Mouse (Mus musculus): ENCODE data around the gene Gm20517. TPM values are rescaled to one million over a fixed set of nuclear protein-coding genes. Genes with fewer than 3 reads are reported as not detected.

Gm20517 gene
- polyA plus RNA-seq, 2 experiments, result 0.86 TPM

DNA sequence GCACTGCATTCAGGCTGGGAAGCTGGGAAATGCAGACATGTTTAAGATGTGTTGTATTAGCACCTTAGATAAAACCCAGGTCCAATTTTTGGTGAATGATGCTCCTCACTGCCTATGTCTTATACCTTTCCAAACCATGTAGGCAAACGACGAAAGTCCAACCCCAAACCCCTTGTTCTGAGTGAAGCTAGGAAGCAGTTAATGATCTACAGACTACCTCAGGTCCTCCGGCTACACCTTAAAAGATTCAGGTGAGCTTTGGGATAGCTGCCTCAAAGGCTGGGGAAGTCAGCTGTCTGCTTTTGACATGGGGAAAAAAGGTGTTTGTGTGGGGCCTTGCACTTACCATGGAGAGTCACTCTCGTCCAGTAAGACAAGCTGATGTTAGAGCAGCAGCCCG is 67.3 kb downstream of the Gm20517 start:
- Histone ChIP-seq H3K4me1 (replicated peaks; ENCODE audit: control insufficient read depth in 2 of 2, insufficient read depth in 2 of 2, low read length in 1 of 2) (no peaks in the 10 kb centered on the region), H3K4me3 (ENCODE audit: insufficient read depth in 1 of 2, low read depth in 2 of 2, low read length in 2 of 2) (no peak overlapping the region), H3K9me3 (ENCODE audit: control insufficient read depth, low read length) (no peaks in the 10 kb centered on the region), H3K9ac (replicated peaks) (no peak overlapping the region), H3K36me3 (replicated peaks; ENCODE audit: control insufficient read depth, insufficient read depth, low read depth) (peaks cover 32% of the 10 kb centered on the region), H3K27ac (no peak overlapping the region), H3K4me2 (ENCODE audit: low read depth) (no peak overlapping the region), H3K27me3 (ENCODE audit: control insufficient read depth, insufficient read depth, low read length) (no peaks in the 10 kb centered on the region)
- ATAC-seq (ENCODE audit: insufficient read depth) (no peak), DNase-seq (ENCODE audit: low read depth in 3 of 3, low spot score in 3 of 3) (no peak)
- WGBS (ENCODE audit: insufficient replicate concordance), result 74% methylated on average over 5 of the region's 5 CpGs
- TF ChIP-seq CTCF (IDR thresholded peaks at IDR 0.05; ENCODE audit: low read depth) (no peak), EP300 (IDR thresholded peaks at IDR 0.05; ENCODE audit: low read depth) (no peak)

DNA sequence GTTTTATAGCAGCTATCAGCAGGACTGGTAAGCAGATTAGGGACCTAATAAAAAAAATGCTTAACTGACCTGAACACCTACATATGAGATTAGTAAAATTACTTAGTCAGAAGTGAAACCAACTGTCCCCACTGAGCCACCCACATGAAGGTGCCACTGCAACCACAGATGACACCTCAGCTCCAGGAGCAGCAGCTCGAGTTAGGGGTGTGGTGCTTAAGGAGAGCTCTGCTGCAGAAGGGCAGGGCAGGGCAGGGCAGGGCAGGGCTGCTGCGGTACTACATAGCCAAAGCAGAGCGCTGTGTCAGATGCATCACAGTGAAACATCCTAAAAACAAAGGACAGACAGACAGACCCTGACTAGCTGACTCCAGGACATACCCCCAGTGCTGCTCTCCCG is 71.4 kb downstream of the Gm20517 start:
- no peak overlapping the region for H3K4me2 ChIP-seq (ENCODE audit: low read depth)
- H3K36me3 ChIP-seq (replicated peaks; ENCODE audit: control insufficient read depth, insufficient read depth, low read depth), result peaks cover 34% of the 10 kb centered on the region
- no peak overlapping the region for H3K4me3 ChIP-seq (ENCODE audit: insufficient read depth in 1 of 2, low read depth in 2 of 2, low read length in 2 of 2)
- no peaks in the 10 kb centered on the region for H3K9me3 ChIP-seq (ENCODE audit: control insufficient read depth, low read length)
- H3K4me1 ChIP-seq (replicated peaks; ENCODE audit: control insufficient read depth in 2 of 2, insufficient read depth in 2 of 2, low read length in 1 of 2), result peaks cover 4 to 9% of the 10 kb centered on the region in 2 experiments; a peak in 2 of 4 replicates
- TF ChIP-seq CTCF (IDR thresholded peaks at IDR 0.05; ENCODE audit: low read depth) (no peak), EP300 (IDR thresholded peaks at IDR 0.05; ENCODE audit: low read depth) (no peak)
- no peak for ATAC-seq (ENCODE audit: insufficient read depth)
- WGBS (ENCODE audit: insufficient replicate concordance), result 52% methylated on average over 4 of the region's 4 CpGs
- no peak for DNase-seq (ENCODE audit: low read depth in 3 of 3, low spot score in 3 of 3)
- H3K9ac ChIP-seq (replicated peaks), result no peak overlapping the region
- no peak overlapping the region for H3K27ac ChIP-seq
- no peaks in the 10 kb centered on the region for H3K27me3 ChIP-seq (ENCODE audit: control insufficient read depth, insufficient read depth, low read length)

- H3K4me2 ChIP-seq (ENCODE audit: low read depth), result peak overlapping the region; percentile 78
- ATAC-seq (ENCODE audit: insufficient read depth) (peak; percentile 85), DNase-seq (ENCODE audit: low read depth in 3 of 3, low spot score in 3 of 3) (peak; percentile 90 to 93 (median 93))
- no peaks in the 10 kb centered on the region for H3K27me3 ChIP-seq (ENCODE audit: control insufficient read depth, insufficient read depth, low read length)
- no peaks in the 10 kb centered on the region for H3K9me3 ChIP-seq (ENCODE audit: control insufficient read depth, low read length)
- peaks cover 10% of the 10 kb centered on the region; the same call in 1 of the 2 replicates for H3K36me3 ChIP-seq (replicated peaks; ENCODE audit: control insufficient read depth, insufficient read depth, low read depth)
- H3K4me1 ChIP-seq (replicated peaks; ENCODE audit: control insufficient read depth in 2 of 2, insufficient read depth in 2 of 2, low read length in 1 of 2), result peaks cover 4 to 9% of the 10 kb centered on the region in 2 experiments; a peak in 2 of 4 replicates
- peak overlapping the region; percentile 65 to 79 for H3K4me3 ChIP-seq (ENCODE audit: insufficient read depth in 1 of 2, low read depth in 2 of 2, low read length in 2 of 2)
- WGBS (ENCODE audit: insufficient replicate concordance), result under 1% methylated on average over 70 of the region's 70 CpGs
- no peak for TF ChIP-seq CTCF (IDR thresholded peaks at IDR 0.05; ENCODE audit: low read depth)
- TF ChIP-seq EP300 (IDR thresholded peaks at IDR 0.05; ENCODE audit: low read depth), result no peak
- peak overlapping the region; percentile 72 for H3K9ac ChIP-seq (replicated peaks)
- H3K27ac ChIP-seq, result peak overlapping the region; percentile 60
Observed at GRCm38 (mm10) chr17:47687409-47688343, 76.3 kb downstream of the Gm20517 start.

GRCm38 (mm10) chr17:47688344-47688607 is 76.9 kb downstream of the Gm20517 start, which contains the start of gene Tomm6:
Gene Tomm6 (minus strand): TSS chr17:47688386.
- 0% methylated on average over 9 of the region's 9 CpGs for WGBS (ENCODE audit: insufficient replicate concordance)

More at GRCm38 (mm10) chr17:47688344-47688607, 76.9 kb downstream of the Gm20517 start, which contains the start of gene Tomm6:
- TF ChIP-seq EP300 (IDR thresholded peaks at IDR 0.05; ENCODE audit: low read depth) (no peak), CTCF (IDR thresholded peaks at IDR 0.05; ENCODE audit: low read depth) (no peak)
- DNase-seq (ENCODE audit: low read depth in 3 of 3, low spot score in 3 of 3) (no peak), ATAC-seq (ENCODE audit: insufficient read depth) (no peak)
- peaks cover 4 to 9% of the 10 kb centered on the region in 2 experiments; a peak in 2 of 4 replicates for H3K4me1 ChIP-seq (replicated peaks; ENCODE audit: control insufficient read depth in 2 of 2, insufficient read depth in 2 of 2, low read length in 1 of 2)
- H3K4me3 ChIP-seq (ENCODE audit: insufficient read depth in 1 of 2, low read depth in 2 of 2, low read length in 2 of 2), result peak within 1 kb of the TSS; percentile 65 to 79
- no peaks in the 10 kb centered on the region for H3K9me3 ChIP-seq (ENCODE audit: control insufficient read depth, low read length)
- peak within 1 kb of the TSS; percentile 78 for H3K4me2 ChIP-seq (ENCODE audit: low read depth)
- H3K9ac ChIP-seq (replicated peaks), result peak within 1 kb of the TSS; percentile 72
- H3K27me3 ChIP-seq (ENCODE audit: control insufficient read depth, insufficient read depth, low read length), result no peaks in the 10 kb centered on the region
- H3K27ac ChIP-seq, result peak within 1 kb of the TSS; percentile 60
- peaks cover 10% of the 10 kb centered on the region; the same call in 1 of the 2 replicates for H3K36me3 ChIP-seq (replicated peaks; ENCODE audit: control insufficient read depth, insufficient read depth, low read depth)

Measured in liver, embryonic 14.5 days (tissue).